Mouse (Mus musculus) retina, embryonic 14.5 days (tissue): ENCODE measurements around the gene Tle4.

Experiments
- DNase-seq: peaks from one replicate; pipeline ENCODE4 v3.0.0-alpha.2; 2015; ENCODE audit warnings: low spot score

Tle4 gene

DNA sequence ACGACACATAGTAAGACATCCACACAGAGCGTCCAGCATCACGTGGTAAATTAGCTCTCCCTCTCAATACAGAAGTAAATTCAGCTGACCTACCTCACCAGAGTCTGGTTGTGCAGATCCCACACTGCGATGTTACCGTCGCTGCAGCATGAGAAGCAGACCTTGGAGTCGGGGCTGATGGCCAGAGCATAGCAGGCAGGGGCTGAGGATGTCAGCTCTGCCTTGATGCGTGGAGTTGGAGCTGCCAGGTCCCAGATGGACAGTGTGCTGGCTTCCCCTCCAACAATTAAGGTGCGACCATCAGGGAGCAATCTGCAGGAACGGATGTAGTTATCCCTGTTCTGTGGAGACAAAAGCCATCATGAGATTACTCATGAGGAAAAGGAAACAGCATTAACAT, 144.4 kb downstream of the Tle4 start:
- no peak for DNase-seq

DNA sequence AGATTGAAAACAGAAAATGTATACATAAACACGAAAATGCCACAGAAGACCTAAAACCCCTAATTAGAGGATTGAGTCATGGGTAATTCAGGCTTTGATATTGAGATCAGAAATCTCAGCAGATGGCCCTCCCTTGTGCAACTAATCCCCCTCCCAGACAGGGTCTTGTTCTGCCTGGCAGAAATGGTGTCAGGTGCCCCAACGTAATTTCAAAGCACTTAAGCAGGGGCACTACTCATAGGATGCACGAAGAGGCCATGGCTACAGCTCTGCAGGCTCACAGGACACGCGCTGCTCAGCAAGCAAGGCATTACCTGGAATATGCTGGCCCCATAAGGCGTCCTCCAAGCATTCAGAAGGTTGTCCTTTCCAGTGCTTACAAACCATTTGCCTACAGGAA, 146.5 kb downstream of the Tle4 start:
- no peak for DNase-seq

- peak; percentile 36 for DNase-seq
Measured at GRCm38 (mm10) chr19:14449738-14450137, 148.1 kb downstream of the Tle4 start.

DNA sequence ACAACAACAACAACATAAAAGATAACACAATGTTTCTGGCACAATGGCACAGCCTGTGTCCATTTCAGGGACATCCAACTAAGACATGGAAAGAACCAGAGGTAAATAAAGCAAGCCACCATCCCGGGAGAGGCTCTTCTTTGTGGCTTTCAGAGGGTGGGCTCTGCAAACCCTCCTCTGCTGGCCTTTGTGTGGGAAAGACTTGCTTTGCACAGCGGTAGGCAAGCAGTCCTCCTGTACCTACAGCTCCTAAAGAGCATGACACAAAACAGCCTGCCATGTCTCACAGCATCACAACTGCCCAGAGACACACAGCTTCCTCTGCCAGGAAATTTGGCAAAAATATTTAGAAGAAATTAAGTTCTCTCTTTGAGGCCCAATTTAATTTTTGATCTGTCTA, 149.3 kb downstream of the Tle4 start:
- DNase-seq: no peak

DNA sequence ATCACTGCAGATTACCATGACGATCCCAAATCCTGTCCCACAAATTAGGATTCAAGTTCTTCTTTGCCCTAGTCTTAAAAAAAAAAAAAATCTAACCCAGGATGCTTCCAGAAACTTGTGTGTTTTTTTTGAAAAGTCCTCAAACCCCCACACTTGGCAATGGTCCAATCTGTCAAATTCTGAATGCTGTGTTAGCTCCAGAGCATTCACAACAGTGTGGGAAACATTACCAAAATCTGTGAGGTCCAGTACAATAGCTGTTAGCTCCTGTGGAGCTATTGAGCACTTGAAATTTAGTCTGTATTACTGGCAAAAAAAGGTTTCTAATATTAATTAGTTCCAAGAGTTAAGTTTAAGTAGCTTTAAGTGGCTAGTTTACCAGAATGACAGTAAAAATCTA, 150.4 kb downstream of the Tle4 start:
- no peak for DNase-seq

DNA sequence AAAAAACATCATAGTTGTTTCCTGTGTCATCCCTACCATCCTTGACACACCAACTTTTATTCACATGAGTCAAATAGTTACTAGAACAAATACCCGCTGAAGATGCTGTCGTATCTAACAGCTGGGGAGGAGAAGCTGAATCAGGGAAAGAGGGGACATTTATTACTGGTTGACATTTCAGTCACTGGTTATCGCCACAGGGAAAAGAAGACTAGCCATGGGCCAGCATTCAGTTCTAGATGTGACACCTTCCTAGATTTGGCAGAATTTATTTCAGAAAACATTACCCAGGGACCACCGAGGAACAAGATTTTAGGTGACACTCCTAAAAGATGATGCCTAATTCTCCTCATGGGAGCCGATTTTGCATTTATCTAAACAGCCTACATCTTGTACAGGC, 156.0 kb downstream of the Tle4 start:
- DNase-seq: no peak

- DNase-seq: no peak
Measured at GRCm38 (mm10) chr19:14437226-14437625, 160.6 kb downstream of the Tle4 start.

- no peak for DNase-seq
Measured at GRCm38 (mm10) chr19:14436567-14436966, 161.3 kb downstream of the Tle4 start.

DNA sequence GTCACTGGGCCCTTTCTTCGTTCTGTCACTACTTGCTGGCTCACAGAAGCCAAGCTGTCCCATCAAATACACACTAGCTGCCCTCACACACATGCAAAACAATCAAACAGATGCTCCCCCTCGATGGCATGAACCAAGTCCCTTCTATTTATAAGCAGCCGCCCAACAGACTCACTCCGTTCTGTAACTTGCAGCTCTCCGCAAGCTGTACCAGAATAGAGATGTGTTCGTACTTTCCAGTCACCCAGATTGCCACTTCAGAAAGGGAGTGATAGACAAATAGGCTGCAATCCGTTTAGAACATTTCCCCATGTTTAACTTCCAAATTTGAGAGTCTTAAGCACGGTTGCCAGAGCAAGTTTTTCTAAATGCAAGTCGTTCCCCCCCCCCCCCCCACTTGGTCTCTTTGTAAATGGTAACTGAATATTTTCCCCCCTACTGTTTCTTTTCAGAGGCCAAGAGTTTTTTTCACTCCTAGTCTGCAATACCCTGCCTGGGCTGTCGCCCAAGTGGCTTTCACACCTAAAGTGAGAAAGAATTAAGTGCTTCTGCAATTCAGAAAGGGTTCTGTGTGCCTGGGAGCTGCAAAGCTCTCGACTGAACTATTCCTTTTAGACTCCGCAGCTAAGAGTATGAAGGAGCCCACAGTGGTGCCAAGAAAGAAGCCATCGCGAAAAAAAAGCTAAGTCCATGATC, 162.0 kb downstream of the Tle4 start:
- DNase-seq: no peak

DNA sequence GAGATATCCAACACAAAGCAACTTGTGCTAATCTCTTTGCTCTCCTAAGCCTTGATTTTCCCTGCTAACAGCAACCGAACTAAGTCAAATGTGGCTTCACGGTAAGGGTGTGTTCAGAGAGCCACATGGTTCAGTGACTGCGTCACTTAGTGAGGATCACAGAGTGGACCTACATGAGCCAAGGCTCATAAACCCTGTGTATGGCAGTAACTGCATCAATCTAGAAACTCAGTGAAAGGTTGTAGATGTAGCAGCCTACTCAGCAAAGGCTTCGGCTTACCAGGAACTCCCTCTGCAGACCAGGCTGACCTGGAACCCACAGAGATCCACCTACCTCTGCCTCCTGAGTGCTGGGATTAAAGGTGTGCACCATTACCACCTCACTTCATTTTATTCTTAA, 164.0 kb downstream of the Tle4 start:
- no peak for DNase-seq

GRCm38 (mm10) chr19:14432436-14432835, 165.4 kb downstream of the Tle4 start:
- DNase-seq: no peak

- no peak for DNase-seq
Measured at GRCm38 (mm10) chr19:14426920-14427319, 170.9 kb downstream of the Tle4 start.

DNA sequence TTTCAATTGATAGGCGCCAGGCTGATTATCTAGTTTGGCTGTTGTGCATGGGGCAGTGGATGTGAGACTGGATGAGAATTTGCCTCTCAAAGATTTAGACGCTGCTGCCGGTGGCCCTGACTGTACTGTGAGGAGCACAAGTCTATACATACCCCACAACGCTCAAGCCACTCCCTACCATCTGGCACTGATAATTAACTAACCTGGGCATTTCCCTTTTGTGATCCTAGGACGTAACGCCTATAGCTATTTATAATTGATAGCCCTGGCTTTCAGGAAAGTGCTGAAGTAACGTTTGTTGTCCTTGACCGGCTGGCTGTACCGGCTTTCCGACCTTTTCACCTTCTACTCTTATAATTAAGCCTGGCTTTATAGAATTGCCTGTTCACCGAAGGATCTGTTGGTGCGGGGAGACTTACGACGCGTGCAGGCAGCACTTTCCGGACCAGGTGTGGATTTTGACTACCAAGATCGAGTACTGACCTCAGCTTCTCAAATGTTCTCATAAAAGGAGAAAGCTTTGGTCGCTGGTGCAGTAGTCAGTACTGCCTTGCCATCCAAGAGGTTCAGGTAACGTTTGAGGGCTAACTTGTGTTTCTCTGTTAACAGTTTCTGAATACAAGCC, 171.5 kb downstream of the Tle4 start:
- DNase-seq: no peak

DNA sequence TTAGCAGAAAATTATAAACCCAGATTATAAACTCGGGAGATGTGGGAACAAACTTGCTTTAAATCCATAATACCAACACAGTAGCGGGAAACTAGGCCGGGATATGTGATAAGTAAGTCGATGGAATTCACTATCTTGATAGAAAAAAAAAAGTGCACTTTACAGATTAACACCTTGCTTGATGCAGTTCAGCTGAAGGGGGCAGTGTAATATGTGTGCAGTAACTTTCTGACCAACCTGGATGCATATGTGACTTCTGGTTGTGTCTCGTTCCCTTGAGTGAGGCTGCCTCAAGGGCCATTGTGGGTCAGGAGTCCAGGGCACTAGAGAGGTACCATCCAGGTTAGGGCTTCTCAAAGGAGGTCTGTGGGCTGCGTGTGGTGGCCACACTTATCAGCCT, 172.7 kb downstream of the Tle4 start:
- no peak for DNase-seq

DNA sequence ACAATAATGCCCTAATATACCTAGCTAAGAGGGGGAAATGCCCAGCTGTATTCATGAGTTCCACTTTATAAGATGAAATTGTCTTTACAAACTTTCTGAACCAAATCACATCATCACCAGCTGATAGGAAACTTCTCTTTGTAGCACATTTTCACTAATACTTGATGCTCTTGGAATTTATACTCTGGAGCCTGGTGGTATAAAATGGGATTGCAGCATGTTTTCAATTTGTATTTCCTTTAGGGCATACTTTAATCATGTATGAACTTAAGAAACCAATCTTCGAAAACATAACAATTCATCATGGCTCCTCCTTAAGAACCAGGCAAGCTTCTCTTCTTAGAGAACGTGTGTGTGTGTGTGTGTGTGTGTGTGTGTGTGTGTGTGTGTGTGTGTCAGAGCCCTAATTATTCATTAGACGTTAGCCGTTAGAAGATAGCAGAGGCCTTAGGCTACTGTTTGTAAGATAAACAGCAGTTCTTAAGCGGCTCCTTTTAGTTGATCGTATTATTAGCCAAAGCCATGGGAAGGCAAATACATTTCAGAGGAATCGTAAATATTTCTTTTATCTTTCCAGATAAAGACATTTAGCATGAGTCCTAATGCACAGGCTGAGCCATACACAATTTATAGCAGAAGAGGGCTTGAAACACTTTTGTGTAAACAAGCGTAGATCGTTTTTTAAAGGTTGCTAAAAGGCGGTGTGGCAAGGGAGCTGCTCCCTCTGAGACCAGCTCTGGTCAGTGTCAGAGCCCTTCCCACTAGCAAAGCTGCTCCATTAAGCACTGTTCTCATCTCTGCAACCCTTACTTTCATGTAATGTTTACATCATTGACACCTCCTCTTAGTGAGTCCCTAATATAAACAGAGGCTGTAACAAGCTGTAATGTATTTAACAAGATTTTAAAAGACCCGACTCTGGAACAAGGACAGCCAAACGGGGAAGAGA, 173.6 kb downstream of the Tle4 start:
- DNase-seq: no peak

DNA sequence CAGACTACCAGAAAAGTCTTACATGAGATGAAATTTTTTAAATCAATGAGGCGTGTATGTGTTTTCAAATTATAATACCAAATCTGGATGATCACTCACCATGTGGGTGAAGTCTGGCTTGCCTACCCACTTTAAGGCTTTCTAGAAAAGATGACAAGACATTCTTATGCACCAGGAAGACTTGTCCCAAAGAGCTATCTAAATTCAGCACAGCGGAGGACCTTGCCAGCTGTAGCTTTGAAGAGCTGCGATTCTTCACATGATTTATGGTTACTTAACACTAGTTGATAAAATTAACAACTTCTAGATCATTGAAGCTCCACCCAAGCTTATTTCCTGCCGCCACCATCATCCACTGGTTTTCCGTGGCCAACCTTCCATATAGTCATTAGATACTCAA, 176.2 kb downstream of the Tle4 start:
- DNase-seq: no peak

DNA sequence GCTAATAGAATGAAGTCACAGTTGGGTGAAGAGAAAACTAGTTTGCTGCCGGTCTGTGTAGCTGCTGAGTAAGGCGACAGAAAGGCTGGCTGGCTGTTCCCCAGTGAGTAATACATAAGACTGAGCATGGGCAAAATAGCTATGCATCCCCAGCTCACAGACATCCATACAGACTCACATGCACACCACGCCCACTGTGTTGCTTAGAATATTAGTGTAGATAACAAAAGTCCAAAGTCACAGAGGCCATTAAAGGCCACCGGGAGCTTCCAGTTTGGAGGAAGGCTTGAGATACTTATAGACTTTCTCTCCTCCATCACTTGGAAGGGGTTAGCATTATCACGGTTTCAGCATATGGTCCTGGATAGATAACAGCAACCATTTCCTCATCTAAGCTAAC, 178.0 kb downstream of the Tle4 start:
- DNase-seq: no peak

DNA sequence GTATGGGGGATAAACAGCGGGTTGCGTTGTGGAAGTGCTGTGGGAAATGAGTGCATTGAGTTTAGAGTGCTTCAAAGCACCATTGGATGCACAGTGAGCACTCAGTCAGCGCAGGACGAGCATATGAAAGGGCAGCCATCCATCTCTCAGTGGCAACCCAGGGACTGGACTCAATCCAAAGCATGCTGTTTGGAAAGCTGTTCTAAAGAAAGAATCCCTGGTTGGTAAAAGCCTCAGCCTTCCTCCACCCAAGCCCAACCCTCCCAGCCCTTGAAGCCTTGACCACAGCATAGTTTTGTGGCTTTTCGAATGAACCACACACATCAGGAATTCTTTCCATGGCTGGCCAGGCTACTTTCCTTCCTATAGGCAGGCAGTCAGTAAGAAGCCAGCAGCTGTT, 181.0 kb downstream of the Tle4 start:
- DNase-seq: no peak

DNA sequence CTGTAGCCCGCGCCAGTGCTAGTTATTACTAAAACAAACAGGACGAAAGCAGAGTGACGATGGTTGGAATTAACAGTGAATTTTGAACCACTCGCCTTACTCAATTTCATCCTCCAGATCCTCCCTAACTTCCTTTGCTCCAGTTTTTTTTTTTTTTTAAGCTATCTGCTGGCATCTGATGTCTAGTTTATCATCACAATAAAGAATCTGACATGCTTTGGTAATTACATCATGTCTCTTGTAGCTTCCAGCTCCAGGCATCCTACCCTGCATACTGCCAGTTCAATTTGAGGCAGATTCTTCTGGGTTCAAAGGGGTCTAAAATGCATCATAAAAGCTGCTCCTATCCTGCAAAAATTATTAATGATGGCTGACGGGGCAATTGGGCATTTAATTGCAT, 181.9 kb downstream of the Tle4 start:
- DNase-seq: no peak

DNA sequence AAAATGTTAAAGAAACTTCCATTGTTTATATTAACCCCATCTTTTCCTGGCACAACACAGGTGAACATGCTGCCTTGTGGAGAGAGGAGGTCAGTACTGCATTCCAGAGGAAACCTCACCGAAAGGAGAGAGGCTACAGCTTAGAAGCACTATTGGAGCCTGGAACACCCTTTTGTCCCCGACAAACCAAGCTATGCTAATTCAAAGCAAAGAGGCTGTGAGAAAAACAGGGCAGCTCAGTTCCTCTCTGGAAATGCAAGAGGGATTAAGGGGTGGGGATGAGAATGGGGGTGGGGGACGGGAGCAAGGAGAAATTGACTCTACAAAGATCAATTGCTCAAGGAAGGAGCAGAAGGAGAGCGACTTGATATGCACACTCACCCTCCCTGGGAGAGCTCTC, 182.9 kb downstream of the Tle4 start:
- DNase-seq: no peak

- DNase-seq: no peak
Measured at GRCm38 (mm10) chr19:14406603-14407002, 191.2 kb downstream of the Tle4 start.
